9 mouse cellular contexts compared by ENCODE assay signal in the genomic region with DNA sequence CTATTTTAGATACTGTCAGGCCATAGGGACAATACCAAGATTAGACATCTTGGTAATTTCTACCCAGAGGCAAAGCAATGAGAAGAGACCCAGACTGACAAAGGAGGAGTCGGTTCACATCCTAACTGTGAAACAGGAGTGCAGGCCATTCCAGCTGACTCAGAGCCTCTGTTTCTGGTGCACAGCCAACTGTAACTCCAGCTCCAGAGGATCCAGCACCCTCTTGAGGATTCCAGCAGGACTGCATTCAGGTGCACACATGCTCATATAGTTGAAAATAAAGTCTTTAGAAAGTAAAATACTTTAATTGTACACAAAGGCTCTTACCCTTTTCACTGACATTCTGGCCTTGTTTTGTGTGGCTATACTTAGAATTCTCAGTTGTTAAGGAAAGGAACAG. TPM values are rescaled to one million over a fixed set of nuclear protein-coding genes. Genes with fewer than 3 reads are reported as not detected.
A peak's percentile ranks its signal among the peaks of the same experiment; 100 is the strongest.
DNase-seq lines count a peak whose midpoint lies in the region; ATAC-seq and TF ChIP-seq lines count a peak whose summit lies in the region.
"Had no signal": no experiment of that assay in that cellular context is flagged by ENCODE, and none has a peak within 500 bp of the region (broad histone marks: within the 10 kb centered on the region; RNA-seq: fewer than 3 reads in every experiment).

No protein-coding gene starts in this region.

- no peak for TF ChIP-seq POLR2A in bone marrow, adult 2 months (IDR thresholded peaks at IDR 0.05; ENCODE audit: borderline replicate concordance, control insufficient read depth, low read depth, low read length)

- TF ChIP-seq CTCF in bone marrow, adult 2 months (IDR thresholded peaks at IDR 0.05; ENCODE audit: control insufficient read depth, insufficient read depth, low read length) = peak; percentile 21; the same call in 1 of the 2 replicates
- TF ChIP-seq CTCF in lung, postnatal 0 days (IDR thresholded peaks at IDR 0.05) = peak; percentile 71

- H3K4me2 ChIP-seq in kidney, embryonic 14.5 days (replicated peaks; ENCODE audit: low read depth, low read length) = no peak overlapping the region
- H3K4me2 ChIP-seq in lung, postnatal 0 days (replicated peaks; ENCODE audit: low read depth, low read length) = no peak overlapping the region
- H3K4me2 ChIP-seq: midbrain, embryonic 15.5 days had no signal

- no peaks in the 10 kb centered on the region for H3K27me3 ChIP-seq in kidney, embryonic 14.5 days (ENCODE audit: control insufficient read depth, insufficient read depth, low read length)
- H3K27me3 ChIP-seq in lung, postnatal 0 days (replicated peaks; ENCODE audit: insufficient read depth, low read length) = no peaks in the 10 kb centered on the region
- H3K27me3 ChIP-seq: midbrain, embryonic 15.5 days had no signal

- no peak overlapping the region for H3K9ac ChIP-seq in kidney, embryonic 14.5 days (ENCODE audit: low read depth, low read length)
- no peak overlapping the region for H3K9ac ChIP-seq in lung, postnatal 0 days (replicated peaks; ENCODE audit: low read depth)
- H3K9ac ChIP-seq: midbrain, embryonic 15.5 days had no signal

- TF ChIP-seq EP300 in lung, postnatal 0 days (IDR thresholded peaks at IDR 0.05) = no peak

- no peaks in the 10 kb centered on the region for H3K36me3 ChIP-seq in kidney, embryonic 14.5 days (ENCODE audit: control insufficient read depth, insufficient read depth, low read length)
- no peaks in the 10 kb centered on the region for H3K36me3 ChIP-seq in lung, postnatal 0 days (ENCODE audit: insufficient read depth, low read length)
- H3K36me3 ChIP-seq: midbrain, embryonic 15.5 days had no signal

- no peak overlapping the region for H3K27ac ChIP-seq in kidney, embryonic 14.5 days (ENCODE audit: low read depth, low read length)
- no peak overlapping the region for H3K27ac ChIP-seq in bone marrow, adult 2 months (ENCODE audit: control insufficient read depth, insufficient read depth, low read depth, low read length, poor library complexity)
- no peak overlapping the region for H3K27ac ChIP-seq in lung, postnatal 0 days (ENCODE audit: low read length)
- H3K27ac ChIP-seq: midbrain, embryonic 15.5 days had no signal

- ATAC-seq in kidney, embryonic 14.5 days (ENCODE audit: low FRiP score, low TSS enrichment) = no peak
- no peak for ATAC-seq in lung, postnatal 0 days
- ATAC-seq: activated CD4-positive, CD25-positive, alpha-beta regulatory T cell, adult 4 months; midbrain, embryonic 15.5 days had no signal

- H3K4me3 ChIP-seq in kidney, embryonic 14.5 days (ENCODE audit: low read length) = no peak overlapping the region
- no peak overlapping the region for H3K4me3 ChIP-seq in bone marrow, adult 2 months (replicated peaks; ENCODE audit: control insufficient read depth, low read depth, low read length)
- H3K4me3 ChIP-seq in lung, postnatal 0 days (ENCODE audit: low read depth, low read length) = no peak overlapping the region
- H3K4me3 ChIP-seq: midbrain, embryonic 15.5 days had no signal

- DNase-seq in kidney, adult 18-20 months = peak; percentile 35
- DNase-seq in Muller cell, postnatal 12 days (ENCODE audit: inconsistent ontology term) = peak; percentile 64
- DNase-seq in lung, postnatal 0 days (ENCODE audit: low spot score) = peak; percentile 67
- no peak for DNase-seq in yolk sac, embryonic 10.5 days (ENCODE audit: low spot score)
- no peak for DNase-seq in frontal cortex, adult 2 months (ENCODE audit: extremely low spot score in 1 of 2, low spot score in 1 of 2)

- no peaks in the 10 kb centered on the region for H3K4me1 ChIP-seq in kidney, embryonic 14.5 days (ENCODE audit: control insufficient read depth, insufficient read depth, low read length)
- no peaks in the 10 kb centered on the region for H3K4me1 ChIP-seq in bone marrow, adult 2 months (ENCODE audit: control insufficient read depth, insufficient read depth, low read length)
- H3K4me1 ChIP-seq in lung, postnatal 0 days (ENCODE audit: insufficient read depth, low read depth, low read length) = no peaks in the 10 kb centered on the region
- H3K4me1 ChIP-seq: midbrain, embryonic 15.5 days had no signal

- 86% methylated on average over 1 of the region's 1 CpGs for WGBS in kidney, embryonic 14.5 days
- 54% methylated on average over 1 of the region's 1 CpGs for WGBS in bone marrow, adult 2 months
- 71% methylated on average over 1 of the region's 1 CpGs for WGBS in lung, postnatal 0 days

- no peaks in the 10 kb centered on the region for H3K9me3 ChIP-seq in kidney, embryonic 14.5 days (ENCODE audit: control insufficient read depth, low read length)
- no peaks in the 10 kb centered on the region for H3K9me3 ChIP-seq in lung, postnatal 0 days (ENCODE audit: low read length)
- H3K9me3 ChIP-seq: midbrain, embryonic 15.5 days had no signal

RNA-seq across cellular contexts. Expression of a gene that starts 40.4 kb away (rescaled TPM):
- polyA plus RNA-seq in kidney, embryonic 14.5 days (2014; fragmentation: Nextera tagmentation; extraction: Ambion mirVana) = 3.6 and 5.0 TPM in 2 replicates
- 0.49 TPM in 1 of 2 replicates, not detected in the other for polyA plus RNA-seq in bone marrow, adult 2 months (2011; ENCODE audit: insufficient read depth, insufficient read length, low replicate concordance, missing spikeins)
- 139 and 148 TPM in 2 replicates for polyA plus RNA-seq in lung, postnatal 0 days (2015; fragmentation: Nextera tagmentation; extraction: Ambion mirVana)
- polyA plus RNA-seq in frontal cortex, adult 2 months (2012; rRNA removed) = 15.7 and 16.5 TPM in 2 replicates
- polyA plus RNA-seq: activated CD4-positive, CD25-positive, alpha-beta regulatory T cell, adult 4 months had no signal

RNA-seq across cellular contexts. Expression of a gene that starts 57.9 kb away (rescaled TPM):
- polyA plus RNA-seq in kidney, embryonic 14.5 days (2014; fragmentation: Nextera tagmentation; extraction: Ambion mirVana) = not detected in 2 replicates
- polyA plus RNA-seq in bone marrow, adult 2 months (2011; ENCODE audit: insufficient read depth, insufficient read length, low replicate concordance, missing spikeins) = not detected in 2 replicates
- polyA plus RNA-seq in lung, postnatal 0 days (2015; fragmentation: Nextera tagmentation; extraction: Ambion mirVana) = 1.9 and 2.8 TPM in 2 replicates
- not detected in 2 replicates for polyA plus RNA-seq in frontal cortex, adult 2 months (2012; rRNA removed)
- polyA plus RNA-seq: activated CD4-positive, CD25-positive, alpha-beta regulatory T cell, adult 4 months; midbrain, embryonic 15.5 days had no signal

Comparison
In these comparisons a context has a peak if more than half of its experiments do, and no peak if none do; other contexts are left out.
1. DNase-seq: peak in kidney, adult 18-20 months (single experiment), Muller cell, postnatal 12 days (single experiment) and lung, postnatal 0 days (single experiment); none in yolk sac, embryonic 10.5 days (single experiment) and frontal cortex, adult 2 months (0 of 2).